Mouse (Mus musculus): ENCODE measurements at regions not wholly inside any gene's neighbourhood (a gene's known extent, or its start where the extent isn't known, plus 50 kb on each side); places are given as distances from the start of the nearest gene placed in this dataset.
A peak's percentile ranks its signal among the peaks of the same experiment; 100 is the strongest.

DNA sequence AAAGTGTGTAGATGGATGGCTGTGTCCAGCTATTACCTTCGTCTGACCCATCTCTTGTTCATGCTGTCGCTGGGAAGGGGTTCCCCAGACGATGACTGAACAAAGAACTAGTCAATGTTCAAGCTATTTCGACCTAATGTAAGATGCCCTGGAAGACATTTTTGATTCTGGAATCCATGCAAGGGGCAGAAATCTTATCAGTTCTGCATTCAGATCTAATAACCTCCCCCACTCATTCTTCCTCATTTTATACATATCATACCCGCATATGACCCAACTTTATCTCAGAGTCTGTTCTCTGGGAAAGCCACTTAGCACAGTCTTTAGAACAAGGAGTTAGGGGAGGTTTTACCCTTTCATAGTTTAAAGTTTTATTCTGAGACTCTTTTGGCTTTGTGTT lies 52.2 kb upstream of the 2310009B15Rik start:
- no peak for DNase-seq
- intact Hi-C loops (cut with DNase I), result no loop called here

DNA sequence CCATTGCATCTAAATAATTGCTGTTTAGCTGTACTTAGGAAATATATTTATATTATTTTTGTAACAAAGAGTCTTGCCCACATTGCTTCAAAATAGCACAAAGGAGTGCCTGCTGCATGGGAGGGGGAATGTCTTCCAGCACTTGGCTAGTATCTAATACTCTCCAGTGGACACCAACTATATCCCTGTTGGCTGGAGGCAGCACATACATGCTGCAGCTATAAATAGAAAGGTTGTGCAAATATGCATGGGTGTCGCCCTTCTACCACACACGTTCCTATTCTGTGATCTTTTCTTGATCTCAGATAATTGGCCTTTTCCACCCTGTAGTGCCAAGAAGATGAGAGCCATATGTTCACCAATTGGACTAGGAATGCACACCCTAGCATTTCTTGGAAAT lies 53.0 kb upstream of the 2310009B15Rik start:
- intact Hi-C loops (cut with DNase I), result no loop called here
- no peak for DNase-seq

DNA sequence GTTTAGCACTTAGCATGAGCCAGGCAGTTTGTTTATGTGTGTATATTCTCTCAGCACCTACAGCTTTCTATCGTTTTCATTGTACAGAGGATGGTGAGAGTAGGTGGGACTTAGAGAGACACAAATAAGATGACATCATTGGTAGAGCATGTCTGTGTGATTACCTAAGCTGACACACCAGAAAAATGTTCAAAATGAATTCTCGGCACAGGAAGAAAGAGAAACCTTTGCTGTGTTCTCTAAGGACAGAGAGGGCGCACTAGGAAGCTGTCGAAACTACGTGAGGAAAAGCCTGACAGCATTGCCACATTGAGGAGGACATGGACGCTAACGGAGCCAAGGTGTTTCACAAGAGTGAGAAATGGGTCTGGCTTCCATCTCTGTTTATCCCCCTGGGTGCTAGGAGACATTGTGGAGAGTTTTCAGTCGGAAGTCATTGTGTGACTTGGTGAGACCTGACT lies 51.0 kb upstream of the Dennd1b start:
- intact Hi-C loops (cut with DNase I), result no loop called here
- DNase-seq, result peak; percentile 12 to 20

DNA sequence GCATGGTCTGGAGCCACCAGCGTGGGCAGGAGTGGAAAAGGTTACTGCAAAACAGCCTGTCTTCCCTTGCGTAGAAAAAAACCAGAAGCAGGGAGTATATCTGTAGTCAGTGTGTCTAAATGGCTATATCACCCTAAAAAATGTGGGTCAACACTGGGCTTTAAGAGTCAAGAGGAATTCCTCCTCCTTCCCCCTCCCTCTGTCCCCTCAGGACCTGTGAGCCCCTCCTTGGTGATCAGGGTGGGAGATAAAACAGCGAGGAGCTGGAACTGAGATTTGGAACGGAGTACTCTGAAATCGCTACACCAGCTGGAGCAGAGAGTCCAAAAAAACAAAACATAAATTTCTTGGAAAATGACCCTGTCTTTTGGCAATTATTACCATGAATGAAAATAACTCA lies 50.3 kb upstream of the Dennd1b start:
- intact Hi-C loops (cut with DNase I), result no loop called here

DNA sequence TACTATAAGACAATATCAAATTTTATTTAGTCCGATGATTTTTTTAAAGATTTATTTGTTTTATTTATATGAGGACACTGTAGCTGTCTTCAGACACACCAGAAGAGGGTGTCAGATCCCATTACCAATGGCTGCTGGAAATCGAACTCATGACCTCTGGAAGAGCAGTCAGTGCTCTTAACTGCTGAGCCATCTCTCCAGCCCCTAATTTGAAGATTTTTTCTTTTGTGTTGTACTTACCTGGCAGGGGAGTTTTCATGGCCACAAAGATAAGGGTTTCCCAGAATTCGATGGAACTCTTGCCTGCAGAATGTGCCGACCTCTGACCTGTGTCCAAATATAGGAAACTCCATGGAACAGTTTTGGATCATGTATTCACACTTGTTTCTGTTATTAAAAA lies 49.8 kb upstream of the Dennd1b start:
- intact Hi-C loops (cut with DNase I), result no loop called here
- DNase-seq, result no peak

More for the DNA sequence above, 50.3 kb upstream of the Dennd1b start:
- DNase-seq, result peak in 1 of 2 experiments; percentile 4

Measured in gastrocnemius, postnatal 36 days (tissue).